Mouse (Mus musculus) lung, embryonic 15.5 days (tissue): Measurements from ENCODE around the gene Edf1. TPM values are rescaled to one million over a fixed set of nuclear protein-coding genes. Genes with fewer than 3 reads are reported as not detected.
A peak's percentile ranks its signal among the peaks of the same experiment; 100 is the strongest.

Experiments
- ATAC-seq: fragments of 200-750 bp; cut with Nextera tagmentation; 2 replicates; pipeline ENCODE4 v1.8.0; 2017; ENCODE audit warnings: moderate number of reproducible peaks, borderline replicate concordance; ENCODE audit not compliant: low FRiP score, low TSS enrichment; ENCODE audit errors: extremely low read depth
- H3K27ac ChIP-seq: fragments of 300-500 bp; sonication (generic); 2 replicates; pipeline ENCODE4 v1.5.1; 2015; ENCODE audit warnings: moderate library complexity, mild to moderate bottlenecking, inconsistent platforms
- H3K27me3 ChIP-seq: fragments of 300-500 bp; sonication (generic); 2 replicates; pipeline ENCODE4 v1.6.1; 2015; ENCODE audit warnings: inconsistent platforms
- H3K36me3 ChIP-seq: fragments of 300-500 bp; sonication (generic); 2 replicates; pipeline ENCODE4 v1.6.1; 2015; ENCODE audit warnings: inconsistent platforms
- H3K4me1 ChIP-seq: fragments of 300-500 bp; sonication (generic); 2 replicates; pipeline ENCODE4 v1.6.1; 2015; ENCODE audit warnings: inconsistent platforms
- H3K4me2 ChIP-seq: fragments of 300-500 bp; sonication (generic); 2 replicates; pipeline ENCODE4 v1.6.1; 2015; ENCODE audit warnings: inconsistent platforms, mild to moderate bottlenecking, moderate library complexity
- H3K4me3 ChIP-seq: fragments of 300-500 bp; sonication (generic); 2 replicates; pipeline ENCODE4 v1.5.1; 2015; ENCODE audit warnings: mild to moderate bottlenecking, inconsistent platforms
- H3K9ac ChIP-seq: fragments of 300-500 bp; sonication (generic); 2 replicates; pipeline ENCODE4 v1.6.1; 2015; ENCODE audit warnings: inconsistent platforms
- H3K9me3 ChIP-seq: fragments of 300-500 bp; sonication (generic); 2 replicates; pipeline ENCODE4 v1.6.1; 2016; ENCODE audit warnings: inconsistent platforms
- WGBS: fragments of 180-500 bp; shearing (Covaris S2); methylation state at CpG from one replicate; pipeline ENCODE4 v1.1.7; 2015; 5-methylcytosine and 5-hydroxymethylcytosine counted together
- polyA plus RNA-seq: library from polyadenylated mRNA; unstranded; fragments of >200 nt; fragmentation: Nextera tagmentation; extraction: Ambion mirVana; gene quantifications from 2 replicates; pipeline ENCODE4 v1.2.1, GENCODE M21; 2015

The Edf1 gene
- polyA plus RNA-seq, 1 experiment from 2014 or later = 311 TPM

GRCm38 (mm10) chr2:25577951-25578795 is 20.5 kb downstream of the Edf1 start:
- no peaks in the 10 kb centered on the region for H3K9me3 ChIP-seq
- peaks cover 1% of the 10 kb centered on the region; the same call in 1 of the 2 replicates for H3K36me3 ChIP-seq
- peak overlapping the region; percentile 46 for H3K4me2 ChIP-seq
- no peak overlapping the region for H3K9ac ChIP-seq
- WGBS = 5% methylated on average over 75 of the region's 75 CpGs
- peak overlapping the region; percentile 22 for H3K4me3 ChIP-seq
- peaks cover 78% of the 10 kb centered on the region for H3K4me1 ChIP-seq
- ATAC-seq = no peak
- H3K27me3 ChIP-seq = peaks cover 58% of the 10 kb centered on the region
- H3K27ac ChIP-seq = no peak overlapping the region

- no peak for ATAC-seq
- Histone ChIP-seq H3K4me3 (peak overlapping the region; percentile 22), H3K4me1 (peaks cover 69% of the 10 kb centered on the region), H3K36me3 (peaks cover 9% of the 10 kb centered on the region; the same call in 1 of the 2 replicates), H3K4me2 (peak overlapping the region; percentile 44), H3K9ac (no peak overlapping the region), H3K27ac (no peak overlapping the region), H3K27me3 (peaks cover 58% of the 10 kb centered on the region), H3K9me3 (no peaks in the 10 kb centered on the region)
- WGBS = 5% methylated on average over 77 of the region's 77 CpGs
Observed at GRCm38 (mm10) chr2:25578796-25579736, 21.4 kb downstream of the Edf1 start.

GRCm38 (mm10) chr2:25579737-25580460 is 22.3 kb downstream of the Edf1 start:
- H3K4me2 ChIP-seq = peak overlapping the region; percentile 44
- ATAC-seq = no peak
- H3K36me3 ChIP-seq = peaks cover 18% of the 10 kb centered on the region
- H3K27me3 ChIP-seq = peaks cover 58% of the 10 kb centered on the region
- 3% methylated on average over 27 of the region's 27 CpGs for WGBS
- no peak overlapping the region for H3K27ac ChIP-seq
- H3K9me3 ChIP-seq = no peaks in the 10 kb centered on the region
- no peak overlapping the region for H3K9ac ChIP-seq
- H3K4me3 ChIP-seq = peak overlapping the region; percentile 22
- peaks cover 67% of the 10 kb centered on the region for H3K4me1 ChIP-seq

- H3K9me3 ChIP-seq = no peaks in the 10 kb centered on the region
- WGBS = 40% methylated on average over 6 of the region's 6 CpGs
- no peak for ATAC-seq
- peaks cover 25% of the 10 kb centered on the region for H3K36me3 ChIP-seq
- H3K4me1 ChIP-seq = peaks cover 63% of the 10 kb centered on the region
- H3K27ac ChIP-seq = no peak overlapping the region
- H3K4me2 ChIP-seq = peak overlapping the region; percentile 69; the same call in 1 of the 2 replicates
- H3K27me3 ChIP-seq = peaks cover 57% of the 10 kb centered on the region
- H3K9ac ChIP-seq = no peak overlapping the region
- H3K4me3 ChIP-seq = no peak overlapping the region; the same call in 1 of the 2 replicates
Observed at GRCm38 (mm10) chr2:25580621-25581101, 23.0 kb downstream of the Edf1 start.

- Histone ChIP-seq H3K27me3 (peaks cover 50% of the 10 kb centered on the region), H3K4me3 (peak within 1 kb of the TSS; percentile 34), H3K9me3 (no peaks in the 10 kb centered on the region), H3K27ac (no peak within 1 kb of the TSS), H3K36me3 (peaks cover 28% of the 10 kb centered on the region), H3K4me2 (peak within 1 kb of the TSS; percentile 69), H3K4me1 (peaks cover 56% of the 10 kb centered on the region), H3K9ac (0 out of 2 replicates have a peak within 1 kb of the TSS, but pooled peaks have one; percentile 14)
- 6% methylated on average over 19 of the region's 19 CpGs for WGBS
- ATAC-seq = peak; percentile 27
Observed at GRCm38 (mm10) chr2:25581294-25581864, 23.7 kb downstream of the Edf1 start, which contains the start of gene Ajm1. Gene Ajm1, minus strand, starts transcription at chr2:25581757.

GRCm38 (mm10) chr2:25581901-25582301 is 24.3 kb downstream of the Edf1 start:
- Histone ChIP-seq H3K27me3 (peaks cover 45% of the 10 kb centered on the region), H3K4me1 (peaks cover 52% of the 10 kb centered on the region), H3K4me3 (no peak overlapping the region), H3K4me2 (no peak overlapping the region; the same call in 1 of the 2 replicates), H3K27ac (no peak overlapping the region), H3K9me3 (no peaks in the 10 kb centered on the region), H3K36me3 (peaks cover 32% of the 10 kb centered on the region), H3K9ac (no peak overlapping the region)
- 21% methylated on average over 6 of the region's 6 CpGs for WGBS
- ATAC-seq = no peak

- H3K4me3 ChIP-seq = no peak overlapping the region
- H3K36me3 ChIP-seq = peaks cover 39% of the 10 kb centered on the region
- H3K27ac ChIP-seq = no peak overlapping the region
- no peak overlapping the region for H3K9ac ChIP-seq
- H3K4me2 ChIP-seq = no peak overlapping the region
- WGBS = 42% methylated on average over 12 of the region's 12 CpGs
- H3K9me3 ChIP-seq = no peaks in the 10 kb centered on the region
- no peak; the same call in 1 of the 2 replicates for ATAC-seq
- peaks cover 45% of the 10 kb centered on the region for H3K4me1 ChIP-seq
- peaks cover 38% of the 10 kb centered on the region for H3K27me3 ChIP-seq
Observed at GRCm38 (mm10) chr2:25582466-25583119, 24.9 kb downstream of the Edf1 start.

GRCm38 (mm10) chr2:25583120-25583481 is 25.5 kb downstream of the Edf1 start:
- Histone ChIP-seq H3K4me1 (peaks cover 40% of the 10 kb centered on the region), H3K27me3 (peaks cover 33% of the 10 kb centered on the region), H3K9ac (no peak overlapping the region), H3K4me3 (no peak overlapping the region), H3K9me3 (no peaks in the 10 kb centered on the region), H3K36me3 (peaks cover 42% of the 10 kb centered on the region), H3K4me2 (no peak overlapping the region), H3K27ac (no peak overlapping the region)
- WGBS = 77% methylated on average over 6 of the region's 6 CpGs
- ATAC-seq = no peak

- H3K36me3 ChIP-seq = peaks cover 46% of the 10 kb centered on the region
- ATAC-seq = no peak
- H3K4me2 ChIP-seq = no peak overlapping the region
- H3K27me3 ChIP-seq = peaks cover 28% of the 10 kb centered on the region
- peaks cover 36% of the 10 kb centered on the region for H3K4me1 ChIP-seq
- H3K9me3 ChIP-seq = no peaks in the 10 kb centered on the region
- WGBS = 54% methylated on average over 4 of the region's 4 CpGs
- no peak overlapping the region for H3K4me3 ChIP-seq
- no peak overlapping the region for H3K9ac ChIP-seq
- H3K27ac ChIP-seq = no peak overlapping the region
Observed at GRCm38 (mm10) chr2:25583571-25583970, 25.9 kb downstream of the Edf1 start.

GRCm38 (mm10) chr2:25584152-25584551 is 26.5 kb downstream of the Edf1 start:
- peaks cover 22% of the 10 kb centered on the region for H3K27me3 ChIP-seq
- H3K4me3 ChIP-seq = no peak overlapping the region
- H3K4me1 ChIP-seq = peaks cover 30% of the 10 kb centered on the region
- peaks cover 49% of the 10 kb centered on the region for H3K36me3 ChIP-seq
- H3K4me2 ChIP-seq = no peak overlapping the region
- 82% methylated on average over 3 of the region's 3 CpGs for WGBS
- no peak for ATAC-seq
- no peak overlapping the region for H3K9ac ChIP-seq
- no peak overlapping the region for H3K27ac ChIP-seq
- no peaks in the 10 kb centered on the region for H3K9me3 ChIP-seq
